Mouse (Mus musculus): ENCODE results near the gene Atp2a3.
A peak's percentile ranks its signal among the peaks of the same experiment; 100 is the strongest.

Gene Atp2a3

GRCm38 (mm10) chr11:72961072-72961980 is at the start of gene Atp2a3:
TSS of gene Atp2a3 (plus strand) at chr11:72961169.
- DNase-seq = no peak

GRCm38 (mm10) chr11:72917299-72917996 is 43.5 kb upstream of the Atp2a3 start:
- no peak for DNase-seq

- no peak for DNase-seq
These were observed 37.9 kb upstream of the Atp2a3 start for GRCm38 (mm10) chr11:72923116-72923515.

GRCm38 (mm10) chr11:72924458-72924857 is 36.5 kb upstream of the Atp2a3 start:
- no peak for DNase-seq

GRCm38 (mm10) chr11:72925067-72925466 is 35.9 kb upstream of the Atp2a3 start:
- no peak for DNase-seq

- DNase-seq = peak; percentile 78 to 80
These were observed 34.6 kb upstream of the Atp2a3 start for GRCm38 (mm10) chr11:72926226-72926890.

- DNase-seq = peak in 1 of 2 experiments; percentile 42
These were observed 32.5 kb upstream of the Atp2a3 start for GRCm38 (mm10) chr11:72928516-72928915.

- peak; percentile 69 to 77 for DNase-seq
These were observed 20.5 kb upstream of the Atp2a3 start for GRCm38 (mm10) chr11:72940208-72941143.

- DNase-seq = no peak
These were observed 15.8 kb upstream of the Atp2a3 start for GRCm38 (mm10) chr11:72944996-72945793.

GRCm38 (mm10) chr11:72945875-72946559 is 15.0 kb upstream of the Atp2a3 start:
- DNase-seq = no peak

- DNase-seq = no peak
These were observed 14.3 kb upstream of the Atp2a3 start for GRCm38 (mm10) chr11:72946560-72947119.

GRCm38 (mm10) chr11:72947840-72948239 is 13.1 kb upstream of the Atp2a3 start:
- DNase-seq = no peak

- no peak for DNase-seq
These were observed 12.7 kb upstream of the Atp2a3 start for GRCm38 (mm10) chr11:72948254-72948653.

- DNase-seq = peak in 1 of 2 experiments; percentile 26
These were observed 9.6 kb upstream of the Atp2a3 start for GRCm38 (mm10) chr11:72951137-72952000.

- no peak for DNase-seq
These were observed 8.7 kb upstream of the Atp2a3 start for GRCm38 (mm10) chr11:72952226-72952625.

GRCm38 (mm10) chr11:72952697-72953096 is 8.3 kb upstream of the Atp2a3 start:
- DNase-seq = no peak

- no peak for DNase-seq
These were observed 7.9 kb upstream of the Atp2a3 start for GRCm38 (mm10) chr11:72953116-72953439.

GRCm38 (mm10) chr11:72953440-72954151 is 7.4 kb upstream of the Atp2a3 start:
- DNase-seq = peak; percentile 42 to 57

GRCm38 (mm10) chr11:72954216-72954615 is 6.8 kb upstream of the Atp2a3 start:
- no peak for DNase-seq

Measured in cerebellum, postnatal 14 days (tissue).